Mouse (Mus musculus): ENCODE results near the gene Cd274. TPM values are rescaled to one million over a fixed set of nuclear protein-coding genes. Genes with fewer than 3 reads are reported as not detected.
A peak's percentile ranks its signal among the peaks of the same experiment; 100 is the strongest.

The Cd274 gene
- polyA plus RNA-seq, 1 experiment from 2014 or later = 1.0 TPM

DNA sequence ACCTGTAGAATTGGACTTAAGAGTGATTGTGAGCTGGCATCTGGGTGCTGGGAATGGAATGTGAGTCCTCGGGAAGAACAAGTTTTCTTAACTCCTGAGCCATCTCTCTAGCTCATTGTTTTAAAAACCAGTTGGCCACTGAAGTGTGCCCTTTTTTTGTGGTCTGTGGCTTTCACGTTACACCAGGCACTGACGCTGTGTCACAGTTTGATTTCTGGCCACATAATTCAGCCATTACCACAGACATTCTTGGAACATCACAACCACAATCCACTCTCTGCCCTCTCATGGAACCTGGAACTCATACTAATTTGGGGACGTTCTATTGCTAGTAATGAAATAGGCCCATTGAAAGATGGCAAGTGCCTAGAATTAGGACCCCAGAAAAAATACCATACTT is 26.2 kb upstream of the Cd274 start:
- no peak overlapping the region for H3K4me3 ChIP-seq (ENCODE audit: low read depth, low read length)
- no peak overlapping the region for H3K27ac ChIP-seq (ENCODE audit: low read length)
- 42% methylated on average over 4 of the region's 4 CpGs for WGBS (ENCODE audit: insufficient replicate concordance)
- ATAC-seq (ENCODE audit: low read depth) = no peak
- H3K36me3 ChIP-seq (ENCODE audit: control insufficient read depth, insufficient read depth) = no peaks in the 10 kb centered on the region
- H3K9ac ChIP-seq (ENCODE audit: low read depth, low read length) = no peak overlapping the region
- H3K4me2 ChIP-seq (ENCODE audit: low read depth, low read length) = no peak overlapping the region
- no peaks in the 10 kb centered on the region for H3K9me3 ChIP-seq (replicated peaks; ENCODE audit: control insufficient read depth, low read length)
- no peaks in the 10 kb centered on the region for H3K4me1 ChIP-seq (ENCODE audit: control insufficient read depth, low read depth, low read length)
- no peaks in the 10 kb centered on the region for H3K27me3 ChIP-seq (ENCODE audit: control insufficient read depth, insufficient read depth, low read depth, low read length)

DNA sequence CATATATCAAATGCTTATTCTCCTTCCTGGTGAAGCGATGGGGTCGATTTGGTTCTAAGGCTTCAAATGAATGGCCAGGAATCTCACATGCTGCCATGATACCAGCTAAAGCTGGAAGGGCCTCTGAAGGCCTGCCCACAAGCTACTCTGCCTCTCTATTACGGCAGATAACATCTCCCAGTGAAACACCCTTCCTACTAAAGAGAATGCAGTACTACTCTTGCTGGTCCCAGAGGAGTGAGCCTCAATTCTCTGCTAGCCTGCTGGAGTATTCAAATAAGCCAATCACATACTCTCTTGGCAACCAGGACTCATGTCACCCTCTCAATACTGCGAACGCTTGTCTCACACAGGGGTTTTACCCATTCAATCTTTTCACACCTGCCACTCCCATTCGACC is 25.0 kb upstream of the Cd274 start:
- H3K27ac ChIP-seq (ENCODE audit: low read length) = no peak overlapping the region
- no peak overlapping the region for H3K4me2 ChIP-seq (ENCODE audit: low read depth, low read length)
- no peak overlapping the region for H3K4me3 ChIP-seq (ENCODE audit: low read depth, low read length)
- H3K4me1 ChIP-seq (ENCODE audit: control insufficient read depth, low read depth, low read length) = no peaks in the 10 kb centered on the region
- no peak overlapping the region for H3K9ac ChIP-seq (ENCODE audit: low read depth, low read length)
- 64% methylated on average over 6 of the region's 6 CpGs for WGBS (ENCODE audit: insufficient replicate concordance)
- H3K27me3 ChIP-seq (ENCODE audit: control insufficient read depth, insufficient read depth, low read depth, low read length) = no peaks in the 10 kb centered on the region
- ATAC-seq (ENCODE audit: low read depth) = no peak
- H3K9me3 ChIP-seq (replicated peaks; ENCODE audit: control insufficient read depth, low read length) = no peaks in the 10 kb centered on the region
- H3K36me3 ChIP-seq (ENCODE audit: control insufficient read depth, insufficient read depth) = no peaks in the 10 kb centered on the region

DNA sequence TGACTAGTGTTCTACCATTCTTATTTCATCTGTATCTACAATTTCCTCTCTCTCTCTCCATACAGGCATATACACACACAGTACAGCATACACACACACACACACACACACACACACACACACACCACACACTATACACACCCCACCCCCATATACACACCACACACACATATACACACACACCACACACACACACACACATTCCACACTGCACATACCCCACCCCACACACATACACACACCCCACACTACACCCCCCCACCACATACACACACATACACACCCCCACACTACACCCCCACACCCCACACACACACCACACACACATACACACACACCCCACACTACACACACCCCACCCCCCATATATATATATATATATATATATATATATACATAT is 22.4 kb upstream of the Cd274 start:
- no peaks in the 10 kb centered on the region for H3K36me3 ChIP-seq (ENCODE audit: control insufficient read depth, insufficient read depth)
- ATAC-seq (ENCODE audit: low read depth) = no peak
- no peak overlapping the region for H3K4me2 ChIP-seq (ENCODE audit: low read depth, low read length)
- no peaks in the 10 kb centered on the region for H3K27me3 ChIP-seq (ENCODE audit: control insufficient read depth, insufficient read depth, low read depth, low read length)
- H3K9ac ChIP-seq (ENCODE audit: low read depth, low read length) = no peak overlapping the region
- no peak overlapping the region for H3K4me3 ChIP-seq (ENCODE audit: low read depth, low read length)
- H3K4me1 ChIP-seq (ENCODE audit: control insufficient read depth, low read depth, low read length) = no peaks in the 10 kb centered on the region
- no peak overlapping the region for H3K27ac ChIP-seq (ENCODE audit: low read length)
- H3K9me3 ChIP-seq (replicated peaks; ENCODE audit: control insufficient read depth, low read length) = no peaks in the 10 kb centered on the region

DNA sequence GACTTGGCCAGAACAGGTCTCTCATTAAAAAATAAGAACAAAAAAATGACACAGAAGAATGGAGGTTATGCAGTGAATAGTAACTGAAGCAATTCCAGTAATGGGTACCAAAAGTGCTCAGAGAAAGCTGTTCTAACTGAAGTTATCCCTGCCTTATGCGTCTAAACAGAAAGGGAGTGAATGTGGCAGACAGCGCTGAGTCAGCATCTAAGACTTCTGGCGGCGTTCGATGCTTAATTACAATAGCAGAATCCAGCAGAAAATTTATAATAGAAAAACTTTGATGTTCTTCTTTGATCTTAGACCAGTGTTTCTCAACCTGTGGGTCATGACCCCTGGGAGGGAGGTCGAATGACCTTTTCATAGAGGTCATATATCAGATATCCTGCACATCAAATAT is 21.6 kb upstream of the Cd274 start:
- no peaks in the 10 kb centered on the region for H3K4me1 ChIP-seq (ENCODE audit: control insufficient read depth, low read depth, low read length)
- H3K9ac ChIP-seq (ENCODE audit: low read depth, low read length) = no peak overlapping the region
- no peak overlapping the region for H3K4me3 ChIP-seq (ENCODE audit: low read depth, low read length)
- no peaks in the 10 kb centered on the region for H3K27me3 ChIP-seq (ENCODE audit: control insufficient read depth, insufficient read depth, low read depth, low read length)
- H3K27ac ChIP-seq (ENCODE audit: low read length) = no peak overlapping the region
- WGBS (ENCODE audit: insufficient replicate concordance) = 69% methylated on average over 6 of the region's 6 CpGs
- H3K36me3 ChIP-seq (ENCODE audit: control insufficient read depth, insufficient read depth) = no peaks in the 10 kb centered on the region
- ATAC-seq (ENCODE audit: low read depth) = no peak
- no peaks in the 10 kb centered on the region for H3K9me3 ChIP-seq (replicated peaks; ENCODE audit: control insufficient read depth, low read length)
- H3K4me2 ChIP-seq (ENCODE audit: low read depth, low read length) = no peak overlapping the region

DNA sequence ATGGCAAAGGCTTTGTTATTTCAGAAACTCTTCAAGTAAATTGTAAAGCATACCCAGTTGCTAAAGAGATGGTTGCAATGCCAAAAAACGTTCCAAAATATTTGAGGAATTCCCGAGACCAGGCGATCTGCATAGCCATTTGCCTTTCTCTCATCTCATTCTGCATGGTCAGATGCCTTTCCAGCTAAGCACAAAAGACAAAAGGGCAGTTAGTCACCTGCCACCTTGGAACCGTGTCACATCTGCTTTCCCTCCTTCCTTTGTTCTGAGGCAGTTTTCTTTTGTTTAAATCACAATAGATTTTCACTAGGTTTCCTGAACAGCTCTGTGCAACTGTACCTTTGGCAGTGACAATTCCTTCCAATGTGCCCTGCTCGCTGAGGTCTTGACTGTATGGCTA is 16.3 kb upstream of the Cd274 start:
- Histone ChIP-seq H3K9me3 (replicated peaks; ENCODE audit: control insufficient read depth, low read length) (no peaks in the 10 kb centered on the region), H3K4me1 (ENCODE audit: control insufficient read depth, low read depth, low read length) (peaks cover 3% of the 10 kb centered on the region), H3K9ac (ENCODE audit: low read depth, low read length) (no peak overlapping the region), H3K4me3 (ENCODE audit: low read depth, low read length) (no peak overlapping the region), H3K36me3 (ENCODE audit: control insufficient read depth, insufficient read depth) (no peaks in the 10 kb centered on the region), H3K27me3 (ENCODE audit: control insufficient read depth, insufficient read depth, low read depth, low read length) (no peaks in the 10 kb centered on the region), H3K27ac (ENCODE audit: low read length) (no peak overlapping the region), H3K4me2 (ENCODE audit: low read depth, low read length) (no peak overlapping the region)
- ATAC-seq (ENCODE audit: low read depth) = no peak
- 65% methylated on average over 5 of the region's 5 CpGs for WGBS (ENCODE audit: insufficient replicate concordance)

DNA sequence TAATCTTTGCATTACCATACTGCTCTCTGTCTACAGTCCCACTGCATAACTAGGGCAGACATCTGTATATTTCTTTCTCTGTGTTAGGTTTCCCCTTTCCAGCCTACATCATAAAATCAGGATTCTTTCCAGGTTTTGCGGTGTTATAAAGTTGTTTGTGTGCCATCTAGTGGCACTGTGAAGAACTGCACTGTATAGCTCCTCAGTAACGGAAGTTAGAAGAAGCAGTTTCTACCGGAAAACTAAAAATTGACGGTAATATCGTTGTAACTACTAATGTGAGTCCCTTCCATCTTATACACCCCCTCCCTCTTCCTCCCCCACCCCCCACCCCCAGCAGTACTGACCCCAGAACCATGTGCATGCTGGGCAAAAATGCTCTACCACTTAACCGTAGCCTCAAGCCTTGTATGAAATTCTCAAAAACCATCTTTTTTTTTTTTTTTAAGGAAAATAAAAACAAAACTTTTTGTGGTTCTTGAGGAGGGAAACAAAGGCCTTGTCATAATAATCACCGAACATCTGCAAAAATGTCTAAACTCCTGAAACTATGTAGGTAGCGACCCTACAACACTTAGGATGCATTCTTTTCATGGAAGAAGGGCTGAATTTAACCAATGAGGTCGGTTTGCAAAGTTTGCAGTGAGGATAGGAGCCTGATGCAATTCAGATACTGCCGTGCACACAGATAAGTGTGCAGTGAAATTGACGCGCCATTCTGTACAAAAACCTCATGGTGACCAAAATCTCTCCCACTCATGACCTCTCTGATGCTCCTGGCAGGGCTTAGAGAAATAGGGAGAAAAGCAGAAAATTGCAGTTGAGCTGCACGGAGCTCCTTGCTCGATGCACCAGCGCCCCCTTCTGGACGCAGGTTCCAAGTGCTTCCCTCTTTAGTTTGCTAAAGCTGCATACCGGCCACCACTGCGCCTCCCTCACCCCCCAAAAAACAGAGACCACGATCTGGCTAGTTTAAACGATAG is 12.1 kb upstream of the Cd274 start:
- peak; percentile 68 for ATAC-seq (ENCODE audit: low read depth)
- H3K9ac ChIP-seq (ENCODE audit: low read depth, low read length) = peak overlapping the region; percentile 18
- peaks cover 5% of the 10 kb centered on the region for H3K4me1 ChIP-seq (ENCODE audit: control insufficient read depth, low read depth, low read length)
- 2% methylated on average over 20 of the region's 20 CpGs for WGBS (ENCODE audit: insufficient replicate concordance)
- H3K9me3 ChIP-seq (replicated peaks; ENCODE audit: control insufficient read depth, low read length) = no peaks in the 10 kb centered on the region
- no peaks in the 10 kb centered on the region; the same call in 1 of the 2 replicates for H3K36me3 ChIP-seq (ENCODE audit: control insufficient read depth, insufficient read depth)
- peak overlapping the region; percentile 90 for H3K4me2 ChIP-seq (ENCODE audit: low read depth, low read length)
- H3K4me3 ChIP-seq (ENCODE audit: low read depth, low read length) = peak overlapping the region; percentile 59
- H3K27ac ChIP-seq (ENCODE audit: low read length) = peak overlapping the region; percentile 39; the same call in 1 of the 2 replicates
- no peaks in the 10 kb centered on the region for H3K27me3 ChIP-seq (ENCODE audit: control insufficient read depth, insufficient read depth, low read depth, low read length)

DNA sequence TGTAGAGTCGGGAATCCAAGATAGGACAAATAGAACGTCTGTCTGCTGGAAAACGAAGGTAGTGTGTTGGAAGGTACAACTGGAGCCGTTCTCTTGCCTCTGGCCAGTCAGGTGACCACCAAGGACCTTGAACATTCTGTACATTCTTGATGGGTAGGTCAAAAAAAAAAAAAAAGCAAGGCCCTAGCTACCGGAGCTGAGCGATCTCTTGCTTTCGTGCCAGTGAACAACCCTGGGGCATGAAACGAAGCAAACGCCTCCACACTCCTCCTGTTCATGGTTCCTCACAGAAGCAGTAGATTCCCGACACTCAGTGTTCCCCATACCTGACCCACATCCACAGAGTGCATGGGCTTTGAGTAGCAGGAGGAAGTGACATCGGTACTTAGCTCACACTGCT is 11.0 kb upstream of the Cd274 start:
- H3K9me3 ChIP-seq (replicated peaks; ENCODE audit: control insufficient read depth, low read length) = no peaks in the 10 kb centered on the region
- H3K27ac ChIP-seq (ENCODE audit: low read length) = no peak overlapping the region
- peak; percentile 35; the same call in 1 of the 2 replicates for ATAC-seq (ENCODE audit: low read depth)
- no peak overlapping the region for H3K4me3 ChIP-seq (ENCODE audit: low read depth, low read length)
- H3K9ac ChIP-seq (ENCODE audit: low read depth, low read length) = no peak overlapping the region
- WGBS (ENCODE audit: insufficient replicate concordance) = 74% methylated on average over 11 of the region's 11 CpGs
- H3K4me1 ChIP-seq (ENCODE audit: control insufficient read depth, low read depth, low read length) = peaks cover 16% of the 10 kb centered on the region
- no peak overlapping the region for H3K4me2 ChIP-seq (ENCODE audit: low read depth, low read length)
- H3K36me3 ChIP-seq (ENCODE audit: control insufficient read depth, insufficient read depth) = no peaks in the 10 kb centered on the region; the same call in 1 of the 2 replicates
- H3K27me3 ChIP-seq (ENCODE audit: control insufficient read depth, insufficient read depth, low read depth, low read length) = no peaks in the 10 kb centered on the region

DNA sequence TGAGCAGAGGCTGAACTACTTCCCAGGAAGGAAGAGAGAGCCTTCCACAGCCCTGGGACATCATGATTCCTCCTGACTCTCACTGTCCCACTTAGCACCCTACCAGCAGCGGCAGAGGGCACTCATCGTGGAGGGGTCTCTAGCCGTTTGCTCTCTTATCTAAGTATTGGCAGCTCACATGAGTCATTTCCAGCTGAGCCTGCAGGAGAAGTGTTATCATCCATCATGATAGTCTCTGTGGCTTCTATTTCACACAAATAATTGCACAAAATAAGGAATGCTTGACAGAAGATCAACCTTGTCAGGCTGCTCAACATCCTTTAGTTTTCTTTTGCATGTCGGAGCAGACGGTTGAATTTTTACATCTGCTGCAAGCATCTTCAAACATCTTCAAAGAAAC is 7.0 kb upstream of the Cd274 start:
- no peaks in the 10 kb centered on the region for H3K9me3 ChIP-seq (replicated peaks; ENCODE audit: control insufficient read depth, low read length)
- 0 out of 2 replicates have a peak overlapping the region, but pooled peaks have one; percentile 92 for H3K4me2 ChIP-seq (ENCODE audit: low read depth, low read length)
- no peak for ATAC-seq (ENCODE audit: low read depth)
- H3K4me1 ChIP-seq (ENCODE audit: control insufficient read depth, low read depth, low read length) = peaks cover 23% of the 10 kb centered on the region
- H3K36me3 ChIP-seq (ENCODE audit: control insufficient read depth, insufficient read depth) = no peaks in the 10 kb centered on the region; the same call in 1 of the 2 replicates
- H3K27me3 ChIP-seq (ENCODE audit: control insufficient read depth, insufficient read depth, low read depth, low read length) = no peaks in the 10 kb centered on the region
- no peak overlapping the region for H3K27ac ChIP-seq (ENCODE audit: low read length)
- no peak overlapping the region for H3K9ac ChIP-seq (ENCODE audit: low read depth, low read length)
- no peak overlapping the region for H3K4me3 ChIP-seq (ENCODE audit: low read depth, low read length)
- WGBS (ENCODE audit: insufficient replicate concordance) = 30% methylated on average over 5 of the region's 5 CpGs

DNA sequence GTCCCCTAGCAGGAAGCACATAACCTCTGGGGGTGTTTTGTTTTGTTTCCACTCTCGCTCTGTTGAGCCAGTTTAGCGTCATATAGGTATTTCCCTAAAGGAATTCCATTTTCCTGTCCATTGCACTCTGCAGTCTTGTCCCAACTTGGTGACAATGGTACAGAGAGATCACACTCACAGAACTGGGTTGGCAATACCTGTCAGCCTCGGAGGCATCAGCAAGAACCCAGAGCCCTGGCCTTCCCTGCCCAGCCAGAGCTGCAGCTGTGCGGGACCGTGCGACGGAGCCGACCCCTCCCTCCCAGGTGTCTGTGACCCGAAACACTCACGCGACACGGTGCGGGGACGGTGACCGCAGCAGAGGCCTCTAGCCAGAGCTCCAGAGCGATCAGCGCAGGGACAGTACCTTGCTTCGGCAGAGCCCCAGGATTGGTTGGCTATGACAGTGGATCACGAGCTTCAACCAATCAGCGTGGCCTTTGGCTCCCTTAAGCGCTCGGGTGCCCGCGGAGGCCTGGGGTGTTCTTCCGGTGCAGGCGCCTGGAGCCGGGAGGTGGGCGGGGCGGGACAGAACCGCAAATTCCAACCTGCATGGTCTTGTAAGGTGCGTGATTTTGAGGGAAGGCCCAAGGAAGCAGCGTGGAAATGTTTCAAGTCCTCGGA is 5.7 kb upstream of the Cd274 start:
- Histone ChIP-seq H3K27ac (ENCODE audit: low read length) (peak overlapping the region; percentile 70), H3K4me2 (ENCODE audit: low read depth, low read length) (peak overlapping the region; percentile 92), H3K36me3 (ENCODE audit: control insufficient read depth, insufficient read depth) (no peaks in the 10 kb centered on the region; the same call in 1 of the 2 replicates), H3K4me3 (ENCODE audit: low read depth, low read length) (peak overlapping the region; percentile 76), H3K27me3 (ENCODE audit: control insufficient read depth, insufficient read depth, low read depth, low read length) (no peaks in the 10 kb centered on the region), H3K9ac (ENCODE audit: low read depth, low read length) (peak overlapping the region; percentile 86), H3K9me3 (replicated peaks; ENCODE audit: control insufficient read depth, low read length) (no peaks in the 10 kb centered on the region), H3K4me1 (ENCODE audit: control insufficient read depth, low read depth, low read length) (peaks cover 27% of the 10 kb centered on the region)
- 2% methylated on average over 33 of the region's 33 CpGs for WGBS (ENCODE audit: insufficient replicate concordance)
- ATAC-seq (ENCODE audit: low read depth) = peak; percentile 100

All from liver, embryonic 16.5 days (tissue).